Mouse (Mus musculus) heart, postnatal 25 days (tissue): Measurements from ENCODE around the gene Fanci. TPM values are rescaled to one million over a fixed set of nuclear protein-coding genes. Genes with fewer than 3 reads are reported as not detected.

Experiments used
- DNase-seq: peaks from one replicate; pipeline ENCODE4 v3.0.0; 2022; ENCODE audit warnings: low spot score
- intact Hi-C: fragments of 180-260 bp; cut with DNase I; formaldehyde crosslinking; loops from one replicate; pipeline ENCODE4 v1.15.1; 2025
- total RNA-seq, 2 experiments: library from RNA; stranded (reverse); gene quantifications; 2 replicates each; pipeline ENCODE4 v1.2.3; 2021

Fanci gene
- total RNA-seq, 2 experiments from 2014 or later, result 0.13 to 0.25 TPM

- intact Hi-C loops, result no loop called here
- no peak for DNase-seq
Observed at GRCm38 (mm10) chr7:79386422-79387133, 5.2 kb upstream of the Fanci start, which contains the start of gene Rlbp1. Gene Rlbp1 (minus strand): TSS chr7:79387048.

- intact Hi-C loops, result no loop called here
- DNase-seq, result no peak
Observed at GRCm38 (mm10) chr7:79387140-79387539, 4.6 kb upstream of the Fanci start.

GRCm38 (mm10) chr7:79387991-79388390 is 3.7 kb upstream of the Fanci start:
- intact Hi-C loops, result no loop called here
- DNase-seq, result no peak

- intact Hi-C loops, result no loop called here
- DNase-seq, result no peak
Observed at GRCm38 (mm10) chr7:79388671-79389206, 3.0 kb upstream of the Fanci start.

GRCm38 (mm10) chr7:79390141-79390708 is 1.5 kb upstream of the Fanci start:
- intact Hi-C loops, result loop anchor here (5.0 kb wide), 1 partner anchor 77 kb away; the partner anchor contains the start of gene Polg
- no peak for DNase-seq

- intact Hi-C loops, result loop anchor here (5.0 kb wide), 1 partner anchor 76 kb away; the partner anchor contains the start of gene Polg
Observed at GRCm38 (mm10) chr7:79391471-79391870, 258 bp upstream of the Fanci start.

GRCm38 (mm10) chr7:79392860-79393513 is 1.3 kb downstream of the Fanci start:
- no peak for DNase-seq
- intact Hi-C loops, result loop anchor here (5.0 kb wide), 1 partner anchor 74 kb away; the partner anchor contains the start of gene Polg

More at GRCm38 (mm10) chr7:79391471-79391870, 258 bp upstream of the Fanci start:
- DNase-seq, result no peak

GRCm38 (mm10) chr7:79393924-79394323 is 2.2 kb downstream of the Fanci start:
- intact Hi-C loops, result loop anchor here (5.0 kb wide), 1 partner anchor 73 kb away; the partner anchor contains the start of gene Polg
- DNase-seq, result no peak

GRCm38 (mm10) chr7:79394666-79395065 is 2.9 kb downstream of the Fanci start:
- DNase-seq, result no peak
- intact Hi-C loops, result loop anchor here (5.0 kb wide), 1 partner anchor 73 kb away; the partner anchor contains the start of gene Polg

- intact Hi-C loops, result no loop called here
- no peak for DNase-seq
Observed at GRCm38 (mm10) chr7:79395186-79395585, 3.5 kb downstream of the Fanci start.

- intact Hi-C loops, result no loop called here
- no peak for DNase-seq
Observed at GRCm38 (mm10) chr7:79397446-79397963, 5.8 kb downstream of the Fanci start.

- no peak for DNase-seq
- intact Hi-C loops, result no loop called here
Observed at GRCm38 (mm10) chr7:79398426-79398825, 6.7 kb downstream of the Fanci start.

- intact Hi-C loops, result no loop called here
- DNase-seq, result no peak
Observed at GRCm38 (mm10) chr7:79398971-79399370, 7.2 kb downstream of the Fanci start.

- DNase-seq, result no peak
- intact Hi-C loops, result no loop called here
Observed at GRCm38 (mm10) chr7:79400296-79400695, 8.6 kb downstream of the Fanci start.

GRCm38 (mm10) chr7:79414449-79415375 is 23.0 kb downstream of the Fanci start:
- DNase-seq, result no peak
- intact Hi-C loops, result no loop called here

- DNase-seq, result no peak
- intact Hi-C loops, result no loop called here
Observed at GRCm38 (mm10) chr7:79419950-79420349, 28.2 kb downstream of the Fanci start.

- intact Hi-C loops, result no loop called here
- DNase-seq, result no peak
Observed at GRCm38 (mm10) chr7:79422876-79423275, 31.1 kb downstream of the Fanci start.

- DNase-seq, result no peak
- intact Hi-C loops, result no loop called here
Observed at GRCm38 (mm10) chr7:79425804-79426203, 34.1 kb downstream of the Fanci start.

- DNase-seq, result no peak
- intact Hi-C loops, result no loop called here
Observed at GRCm38 (mm10) chr7:79428243-79428642, 36.5 kb downstream of the Fanci start.
